Mouse (Mus musculus): ENCODE measurements around the gene Slc8b1. TPM values are rescaled to one million over a fixed set of nuclear protein-coding genes. Genes with fewer than 3 reads are reported as not detected.

The Slc8b1 gene
- polyA plus RNA-seq (2017; shearing (Covaris generic)): 1 to 10 TPM; 4.7 to 7.2 TPM

DNA sequence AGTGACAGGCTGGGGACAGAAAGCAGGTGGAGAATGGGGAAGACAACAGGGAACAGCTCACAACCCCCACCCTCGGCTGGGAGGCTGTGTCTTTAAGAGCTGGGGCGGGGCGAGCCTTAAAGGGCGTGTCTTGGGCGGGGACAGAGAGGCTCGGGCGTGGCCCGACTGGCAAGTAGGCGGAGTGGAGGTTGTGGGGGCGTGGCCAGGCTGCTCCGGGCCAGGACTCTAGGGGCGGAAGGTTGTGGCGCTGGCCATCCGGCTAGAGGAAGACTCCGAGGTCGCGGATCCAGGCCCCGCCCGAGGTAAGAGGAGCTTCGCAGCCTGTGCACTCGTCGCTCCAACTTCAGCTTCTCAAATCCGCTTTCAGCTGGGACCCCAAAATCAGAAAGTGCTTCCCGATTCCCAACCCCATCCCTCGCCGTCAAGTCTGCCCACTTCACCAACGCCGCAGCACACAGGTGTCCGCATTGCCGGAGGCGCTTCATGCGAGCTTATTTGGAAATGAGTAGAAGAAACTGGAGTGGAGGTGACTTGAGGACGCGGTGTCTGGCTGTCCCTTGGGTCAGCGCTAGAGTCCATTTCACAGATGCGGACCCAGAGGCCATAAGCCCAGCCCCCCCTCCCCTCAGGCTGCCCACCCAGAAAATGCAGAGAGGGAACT, at the start of gene Slc8b1:
Gene Slc8b1, plus strand, starts transcription at position 187 of the 661 bp plus-strand sequence.
- ATAC-seq: peak; percentile 98

DNA sequence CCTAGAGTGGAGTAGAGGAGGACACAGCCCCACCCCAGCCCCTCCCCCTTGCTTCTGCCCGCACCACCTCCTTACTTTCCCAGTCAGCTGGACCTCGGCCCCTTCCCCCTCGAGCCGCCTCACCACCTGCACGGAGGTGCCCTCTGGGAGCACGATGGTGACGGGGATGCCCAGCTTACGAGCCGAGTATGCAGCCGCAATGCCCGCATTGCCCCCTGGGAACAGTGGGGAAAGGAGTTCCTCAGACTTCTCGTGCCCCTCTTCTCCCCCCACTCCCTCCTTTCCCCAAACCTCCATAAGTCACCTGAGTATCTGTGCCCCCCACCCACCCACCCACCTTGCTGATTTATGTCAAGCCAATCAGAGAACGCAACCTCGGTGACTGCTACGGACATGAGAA, 49.1 kb upstream of the Slc8b1 start:
- ATAC-seq: no peak

DNA sequence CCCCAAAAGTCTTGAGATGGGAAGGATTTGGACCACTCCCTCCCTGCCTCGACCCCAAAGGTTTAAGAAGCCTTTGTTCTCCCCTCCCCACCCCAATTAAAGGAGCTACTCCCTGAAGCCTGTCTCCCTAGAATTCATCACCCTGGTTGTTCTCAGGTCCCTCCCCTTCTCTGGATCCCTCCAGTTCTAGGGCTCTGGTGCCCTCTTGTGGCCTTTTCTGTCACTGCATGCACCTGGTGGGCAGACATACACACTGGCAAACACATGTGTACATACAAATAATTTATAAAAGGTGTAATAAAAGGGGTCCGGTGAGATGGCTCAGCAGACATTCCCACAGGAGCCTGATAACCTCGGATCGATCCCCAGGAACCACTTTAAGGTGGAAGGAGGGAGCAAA, 46.6 kb upstream of the Slc8b1 start:
- no peak for ATAC-seq

DNA sequence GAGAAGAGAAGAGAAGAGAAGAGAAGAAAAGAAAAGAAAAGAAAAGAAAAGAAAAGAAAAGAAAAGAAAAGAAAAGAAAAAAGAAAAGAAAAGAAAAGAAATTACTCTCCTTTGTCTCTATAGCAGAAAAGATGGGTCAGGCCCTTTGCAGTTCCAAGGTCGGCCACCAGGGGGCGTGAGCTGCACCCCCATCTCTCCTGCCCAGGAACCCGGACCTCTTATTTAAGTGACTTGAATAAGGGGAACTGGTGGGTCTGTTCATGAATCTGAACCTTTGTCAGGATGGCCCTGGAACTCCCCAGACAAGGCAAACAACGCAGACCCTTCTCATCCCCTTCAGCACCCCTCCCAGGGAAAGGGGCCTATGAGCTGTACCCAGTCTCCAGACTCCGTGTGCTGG, 45.9 kb upstream of the Slc8b1 start:
- ATAC-seq: no peak

- ATAC-seq: no peak
These were observed 45.1 kb upstream of the Slc8b1 start for GRCm38 (mm10) chr5:120465860-120466259.

GRCm38 (mm10) chr5:120467026-120467425, 43.9 kb upstream of the Slc8b1 start:
- ATAC-seq: no peak

GRCm38 (mm10) chr5:120468336-120468735, 42.6 kb upstream of the Slc8b1 start:
- no peak for ATAC-seq

GRCm38 (mm10) chr5:120468830-120469229, 42.1 kb upstream of the Slc8b1 start:
- ATAC-seq: no peak

DNA sequence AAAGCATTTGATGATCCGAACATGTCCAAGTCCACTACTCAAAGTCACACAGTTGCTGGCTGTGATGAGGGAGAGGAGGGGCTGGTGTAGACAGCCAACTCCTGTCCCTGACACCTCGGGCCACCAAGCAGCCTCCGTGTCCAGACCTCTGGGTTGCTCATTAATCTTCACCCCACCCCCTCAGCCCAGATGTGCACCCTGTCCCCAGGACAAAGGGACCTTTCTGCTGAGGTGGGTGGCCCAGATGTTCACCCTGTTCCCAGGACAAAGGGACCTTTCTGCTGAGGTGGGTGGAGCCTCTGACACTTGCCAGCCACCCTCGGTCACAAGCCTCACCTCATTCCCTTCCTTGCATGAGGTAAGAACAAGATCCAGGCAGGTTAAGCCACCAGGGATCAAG, 39.4 kb upstream of the Slc8b1 start:
- no peak for ATAC-seq

DNA sequence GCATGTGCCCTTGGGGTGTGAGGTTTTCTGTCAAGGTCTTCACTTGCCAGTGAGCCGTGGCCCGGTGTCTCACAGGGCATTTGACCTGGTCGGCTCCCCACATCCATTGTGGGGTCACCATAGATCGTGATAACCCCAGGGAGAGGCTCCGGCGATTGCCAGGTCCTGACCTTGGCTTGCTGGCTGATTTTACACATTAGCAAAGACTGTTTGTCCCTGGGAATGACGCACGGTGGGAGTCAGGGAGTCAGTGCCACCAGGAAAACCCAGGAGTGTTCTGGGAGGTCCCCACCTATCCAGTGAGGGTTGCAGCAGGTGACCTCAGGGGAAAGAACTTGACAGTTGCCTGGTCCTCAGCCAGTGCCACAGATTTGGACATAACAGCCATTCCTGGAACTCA, 38.2 kb upstream of the Slc8b1 start, which contains the start of gene Sdsl:
Gene Sdsl, minus strand, starts transcription at position 41 of the 400 bp plus-strand sequence.
- ATAC-seq: no peak

- no peak for ATAC-seq
These were observed 37.6 kb upstream of the Slc8b1 start for GRCm38 (mm10) chr5:120473361-120473760.

- ATAC-seq: no peak
These were observed 35.1 kb upstream of the Slc8b1 start for GRCm38 (mm10) chr5:120475861-120476260.

DNA sequence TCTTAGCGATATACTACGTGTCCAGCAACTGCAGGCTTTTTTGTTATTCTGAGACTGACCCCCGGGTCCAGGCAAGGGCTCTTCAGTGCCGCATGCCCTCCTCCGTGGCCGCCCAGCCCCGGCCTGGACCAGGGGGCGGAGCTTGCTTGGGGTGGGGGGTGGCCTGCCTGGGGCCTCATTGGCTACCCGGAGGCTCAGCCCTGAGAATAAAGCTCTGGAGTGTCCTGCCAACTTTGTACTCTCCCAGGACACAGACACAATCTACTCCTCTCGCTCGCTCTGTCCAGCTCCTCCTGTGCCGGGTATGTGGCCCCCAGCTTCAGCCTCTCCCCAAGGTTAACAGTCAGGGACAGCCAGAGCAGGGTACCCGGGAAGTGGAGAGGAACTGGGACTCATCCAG, 34.7 kb upstream of the Slc8b1 start, which contains the start of gene Sds:
Gene Sds, plus strand, starts transcription at position 231 of the 400 bp plus-strand sequence.
- no peak for ATAC-seq

GRCm38 (mm10) chr5:120477993-120478392, 33.0 kb upstream of the Slc8b1 start:
- ATAC-seq: no peak

DNA sequence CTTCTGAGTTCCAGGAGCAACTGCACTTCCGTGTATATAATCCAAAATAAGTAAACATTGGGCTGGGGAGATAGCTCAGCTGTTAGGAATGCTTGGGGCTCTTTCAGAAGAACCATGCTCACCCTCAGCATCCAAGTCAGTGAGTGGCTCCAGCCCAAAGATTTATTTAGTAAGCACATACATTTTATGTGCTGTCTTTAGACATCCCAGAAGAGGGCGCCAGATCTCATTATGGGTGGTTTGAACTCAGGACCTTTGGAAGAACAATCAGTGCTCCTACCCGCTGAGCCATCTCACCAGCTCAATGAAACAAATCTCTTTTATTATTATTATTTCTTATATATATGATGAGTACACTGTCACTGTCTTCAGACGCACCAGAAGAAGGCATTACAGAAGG, 31.4 kb upstream of the Slc8b1 start:
- ATAC-seq: no peak

GRCm38 (mm10) chr5:120481205-120481604, 29.8 kb upstream of the Slc8b1 start:
- ATAC-seq: no peak

GRCm38 (mm10) chr5:120483399-120483798, 27.6 kb upstream of the Slc8b1 start:
- ATAC-seq: no peak

GRCm38 (mm10) chr5:120487844-120488243, 23.1 kb upstream of the Slc8b1 start:
- ATAC-seq: no peak

GRCm38 (mm10) chr5:120490679-120491192, 20.2 kb upstream of the Slc8b1 start:
- ATAC-seq: no peak

DNA sequence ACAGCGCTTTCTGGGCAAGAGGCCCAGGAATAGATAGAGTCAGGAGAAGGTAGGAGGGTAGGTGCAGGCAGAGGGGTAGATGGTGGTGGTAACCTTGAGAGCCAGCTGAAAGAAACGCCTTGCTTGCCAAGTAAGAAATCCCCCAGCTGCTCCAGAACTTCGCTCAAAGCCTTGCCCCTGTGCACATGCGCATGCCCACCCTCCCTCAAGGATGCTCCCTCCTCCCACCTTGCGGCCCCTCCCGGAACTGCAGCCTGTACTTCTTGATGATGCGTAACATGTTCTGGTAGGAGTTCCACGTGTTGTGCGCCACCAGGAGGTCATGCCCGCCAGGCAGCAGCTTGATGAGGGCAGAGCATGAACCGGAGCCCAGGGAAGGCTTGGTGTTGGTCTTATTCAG, 18.5 kb upstream of the Slc8b1 start:
- ATAC-seq: no peak

- no peak for ATAC-seq
These were observed 17.5 kb upstream of the Slc8b1 start for GRCm38 (mm10) chr5:120493440-120493839.

DNA sequence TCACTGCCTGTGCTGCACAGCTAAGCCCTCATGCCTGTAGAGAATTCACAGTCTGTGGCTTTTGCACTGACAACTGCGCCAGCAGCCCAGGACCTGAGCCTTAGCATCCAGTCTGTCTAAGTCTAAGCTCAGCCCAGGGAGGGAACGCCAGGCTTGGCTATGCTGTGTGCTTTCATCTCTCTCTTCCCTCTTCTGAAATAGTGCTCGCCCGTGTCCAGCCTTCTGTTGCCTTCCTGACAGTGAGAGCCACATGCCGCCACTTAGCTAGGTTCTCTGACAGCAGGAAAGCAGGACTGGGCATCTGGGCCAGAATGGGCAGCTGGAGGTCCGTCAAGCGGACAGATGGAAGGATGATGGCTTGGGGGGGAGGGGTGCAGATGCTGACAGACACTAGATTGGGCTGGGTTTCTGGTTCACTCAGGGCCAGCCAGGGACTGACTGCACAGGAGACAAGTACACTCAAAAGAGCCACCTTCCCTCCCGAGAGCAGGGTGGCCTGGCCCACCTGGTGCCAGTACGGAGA, 17.0 kb upstream of the Slc8b1 start:
- ATAC-seq: no peak

DNA sequence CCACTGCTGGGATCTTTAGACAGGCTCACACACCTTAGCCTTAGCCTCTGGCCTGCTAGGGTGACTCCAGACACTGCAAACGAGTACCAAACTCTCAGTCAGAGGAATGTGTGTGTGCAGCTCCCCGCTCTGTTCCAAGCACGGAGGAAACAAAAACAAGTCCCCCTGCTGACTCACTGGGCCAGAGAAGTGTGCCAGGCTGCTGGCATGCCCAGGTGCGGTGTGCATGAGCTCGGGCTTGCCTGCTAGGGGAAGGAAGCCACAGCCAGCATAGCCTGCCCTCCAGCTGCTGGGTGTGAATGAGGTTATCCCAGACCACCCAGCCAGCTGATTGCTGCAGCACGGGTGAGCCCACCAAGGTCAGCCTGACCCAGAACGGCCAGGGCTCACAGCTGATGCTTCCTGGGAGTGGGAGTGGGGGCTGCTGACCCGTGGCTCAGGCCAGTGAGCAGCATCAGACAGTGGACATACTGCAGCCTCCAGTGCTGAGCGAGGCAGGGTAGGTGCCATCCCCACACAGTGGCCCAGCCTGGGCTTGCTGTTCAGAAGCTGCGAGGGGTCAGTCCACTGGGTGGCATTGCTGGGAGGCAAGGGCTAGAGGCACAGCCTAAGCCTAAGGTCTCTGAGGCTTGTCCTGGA, 15.8 kb upstream of the Slc8b1 start:
- ATAC-seq: no peak

DNA sequence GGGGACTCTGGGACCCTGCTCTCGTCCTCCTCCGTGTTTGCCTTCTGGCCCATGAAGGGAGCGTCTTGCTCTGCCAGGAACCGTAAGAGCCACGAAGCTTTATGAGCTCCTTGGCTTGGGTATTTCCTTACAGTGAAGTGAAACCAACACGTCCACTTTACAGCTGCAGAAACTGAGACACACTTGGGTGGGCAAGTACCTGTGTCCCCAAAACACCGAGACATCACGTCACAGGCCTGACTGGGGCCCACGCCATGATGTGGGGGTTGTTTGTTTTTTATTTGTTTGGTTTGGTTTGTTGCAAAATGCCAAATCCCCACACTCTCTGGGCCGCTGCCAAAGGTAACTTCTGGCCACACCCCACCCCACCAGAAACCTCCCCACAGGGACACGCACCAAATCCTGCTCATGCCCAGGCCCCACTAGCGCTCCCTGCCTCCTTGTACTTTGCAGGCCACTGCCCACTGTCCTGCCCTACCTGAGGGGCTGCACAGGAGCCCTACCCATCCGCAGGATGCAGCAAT, 15.2 kb upstream of the Slc8b1 start:
- ATAC-seq: no peak

Data from activated CD4-positive, CD25-positive, alpha-beta regulatory T cell, adult 4 months (primary cell).